Mouse (Mus musculus): ENCODE results near the gene B4gat1.

The B4gat1 gene

DNA sequence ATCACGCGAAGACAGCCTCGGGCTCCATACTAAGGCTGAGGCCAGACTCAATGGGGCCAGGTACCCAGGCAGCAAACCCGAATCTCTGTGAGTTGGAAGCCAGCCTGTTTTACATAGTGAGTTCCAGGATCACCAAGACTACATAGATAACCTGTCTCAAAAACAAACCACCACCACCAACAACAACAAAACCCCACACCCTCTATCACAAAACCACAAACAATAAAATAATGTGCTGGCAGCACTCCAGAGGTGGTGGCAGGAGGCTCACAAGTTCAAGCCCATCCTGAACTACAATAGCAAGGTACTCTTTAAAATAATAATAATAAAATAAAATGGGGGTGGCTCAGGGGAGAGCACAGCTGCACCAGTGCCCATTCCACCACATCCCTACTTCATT is 2.0 kb upstream of the B4gat1 start:
- no peak for DNase-seq

GRCm38 (mm10) chr19:5037678-5038571 is 701 bp upstream of the B4gat1 start:
- DNase-seq, result peak; percentile 81

DNA sequence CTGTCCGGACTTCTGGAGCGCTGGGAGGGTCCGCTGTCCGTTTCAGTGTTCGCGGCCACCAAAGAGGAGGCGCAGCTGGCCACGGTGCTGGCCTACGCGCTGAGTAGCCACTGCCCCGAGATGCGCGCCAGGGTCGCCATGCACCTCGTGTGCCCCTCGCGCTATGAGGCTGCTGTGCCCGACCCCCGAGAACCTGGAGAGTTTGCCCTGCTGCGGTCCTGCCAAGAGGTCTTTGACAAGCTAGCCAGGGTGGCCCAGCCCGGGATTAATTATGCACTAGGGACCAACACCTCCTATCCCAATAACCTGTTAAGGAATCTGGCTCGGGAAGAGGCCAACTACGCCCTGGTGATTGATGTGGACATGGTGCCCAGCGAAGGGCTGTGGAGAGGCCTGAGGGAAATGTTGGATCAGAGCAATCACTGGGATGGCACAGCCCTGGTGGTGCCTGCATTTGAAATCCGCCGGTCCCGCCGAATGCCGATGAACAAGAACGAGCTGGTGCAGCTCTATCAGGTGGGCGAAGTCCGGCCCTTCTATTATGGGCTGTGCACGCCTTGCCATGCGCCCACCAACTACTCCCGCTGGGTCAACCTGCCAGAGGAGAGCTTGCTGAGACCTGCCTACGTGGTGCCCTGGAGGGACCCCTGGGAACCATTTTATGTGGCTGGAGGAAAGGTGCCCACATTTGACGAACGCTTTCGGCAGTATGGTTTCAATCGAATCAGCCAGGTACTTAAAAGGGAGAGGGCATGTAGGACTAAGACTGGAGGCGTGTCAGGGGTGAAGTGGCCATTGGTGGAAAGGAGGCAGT is 882 bp downstream of the B4gat1 start:
- no peak for DNase-seq

DNA sequence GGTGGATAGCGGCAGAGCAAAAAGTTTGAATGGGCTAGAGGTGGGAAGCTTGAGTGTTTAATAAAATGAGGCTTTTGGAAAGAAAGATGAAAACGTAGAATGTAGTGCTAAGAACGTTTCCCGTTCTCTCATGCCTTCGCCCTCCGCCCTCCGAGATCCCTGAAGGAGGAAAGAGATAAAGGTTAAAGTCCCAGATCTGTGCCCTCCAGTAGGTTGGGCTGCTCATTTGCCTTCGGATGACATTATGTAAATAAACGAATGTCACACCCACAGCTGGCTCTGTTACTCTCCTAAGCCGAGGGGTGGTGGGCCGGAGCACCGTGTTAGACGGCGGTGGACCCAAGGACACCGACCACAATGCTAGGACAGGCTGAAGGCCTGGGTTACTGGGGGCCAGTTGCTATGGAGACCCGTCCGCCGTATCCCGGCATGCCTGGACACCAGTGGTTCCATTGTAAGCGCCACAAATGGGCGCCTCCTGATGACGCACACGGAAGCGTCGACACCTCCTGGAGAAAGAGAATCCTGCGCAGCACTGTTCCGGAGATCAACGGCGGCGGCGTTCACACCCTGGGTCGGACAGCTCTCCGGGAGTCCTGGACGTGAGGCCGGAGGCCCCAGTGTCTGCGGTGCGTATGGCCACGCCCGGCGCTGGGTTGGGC is 2.4 kb downstream of the B4gat1 start, which contains the start of gene Brms1:
Gene Brms1 (plus strand): TSS at position 493 of the 662 bp plus-strand sequence.
- peak; percentile 93 for DNase-seq

DNA sequence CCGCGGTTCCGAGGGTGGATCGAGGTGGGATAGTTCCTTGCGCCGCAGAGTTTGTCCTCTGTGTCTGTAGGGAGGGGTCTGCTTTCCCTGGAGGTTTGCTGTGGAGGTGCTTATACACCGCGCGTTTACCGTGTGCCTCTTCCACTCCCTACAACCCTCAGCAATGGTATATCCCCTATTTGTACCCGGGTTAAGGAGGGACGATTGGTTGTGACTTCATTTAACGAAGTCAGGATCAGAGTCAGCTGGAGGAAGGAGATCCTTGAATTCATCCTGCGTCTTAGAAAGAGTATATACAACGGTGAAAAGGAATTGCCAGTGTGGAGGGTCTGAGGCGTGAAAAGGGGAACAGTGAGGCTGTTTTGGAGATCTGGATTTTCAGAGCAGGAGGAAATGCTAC is 3.0 kb downstream of the B4gat1 start:
- DNase-seq, result no peak

DNA sequence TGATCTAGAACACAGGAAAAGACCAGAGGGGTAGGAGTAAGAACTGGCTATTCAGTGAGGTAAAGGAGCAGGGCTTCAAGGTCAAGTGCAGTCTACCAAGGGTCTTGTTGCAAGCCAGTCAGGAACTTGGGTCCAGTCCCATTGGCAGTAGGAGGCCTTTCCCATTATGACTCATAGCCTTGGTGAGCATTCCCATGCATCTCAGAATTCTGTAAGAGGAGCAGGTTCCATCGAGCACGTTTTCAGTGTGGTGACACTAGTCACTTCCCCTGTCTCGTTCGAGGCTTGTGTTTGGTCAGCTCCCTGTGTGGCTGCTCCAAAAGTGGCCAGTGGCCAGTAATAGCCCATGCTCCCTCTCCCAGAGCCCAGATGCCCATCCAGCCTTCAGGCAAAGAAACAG is 6.9 kb downstream of the B4gat1 start:
- no peak for DNase-seq

DNA sequence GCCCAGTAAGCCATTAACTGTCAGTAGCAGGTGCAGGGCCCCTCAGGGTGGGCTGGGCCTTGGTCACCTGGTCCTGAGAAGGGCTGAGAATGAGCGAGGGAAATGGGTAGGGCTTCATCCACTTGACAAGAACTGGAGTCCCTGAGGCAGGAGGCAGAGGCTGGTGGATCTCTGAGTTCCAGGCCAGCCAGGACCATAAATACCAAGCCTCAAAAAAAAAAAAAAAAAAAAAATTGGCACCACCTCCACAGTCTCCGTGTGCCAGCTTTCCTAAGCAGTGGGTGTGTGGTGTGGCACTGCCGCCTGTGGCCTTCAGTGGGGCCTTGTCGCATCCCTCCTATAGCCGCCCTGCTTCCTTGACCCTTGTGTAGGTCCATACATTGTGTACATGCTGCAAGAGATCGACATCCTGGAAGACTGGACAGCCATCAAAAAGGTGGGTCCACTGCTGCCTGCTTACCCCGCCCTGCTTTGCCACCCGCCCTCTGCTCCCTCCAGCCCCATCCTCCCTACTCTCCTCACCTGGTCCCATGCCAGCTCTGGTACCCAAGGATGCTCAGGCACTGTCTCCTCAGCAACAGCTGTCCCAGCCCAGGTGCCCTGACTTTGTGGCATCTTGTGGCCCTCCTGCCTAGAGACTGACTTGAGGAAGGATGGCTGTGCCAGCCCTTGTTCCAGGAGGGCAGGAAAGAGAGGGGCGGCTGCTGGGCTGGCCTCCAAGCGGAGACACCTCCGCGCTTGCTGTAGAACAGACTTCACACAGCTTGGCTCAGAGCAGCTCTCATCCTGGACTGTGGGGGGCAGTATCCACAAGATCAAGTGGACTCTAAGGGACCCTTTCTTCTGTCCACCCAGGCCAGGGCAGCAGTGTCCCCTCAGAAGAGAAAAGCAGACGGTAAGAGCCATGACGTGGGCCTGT is 9.8 kb downstream of the B4gat1 start:
- no peak for DNase-seq

DNA sequence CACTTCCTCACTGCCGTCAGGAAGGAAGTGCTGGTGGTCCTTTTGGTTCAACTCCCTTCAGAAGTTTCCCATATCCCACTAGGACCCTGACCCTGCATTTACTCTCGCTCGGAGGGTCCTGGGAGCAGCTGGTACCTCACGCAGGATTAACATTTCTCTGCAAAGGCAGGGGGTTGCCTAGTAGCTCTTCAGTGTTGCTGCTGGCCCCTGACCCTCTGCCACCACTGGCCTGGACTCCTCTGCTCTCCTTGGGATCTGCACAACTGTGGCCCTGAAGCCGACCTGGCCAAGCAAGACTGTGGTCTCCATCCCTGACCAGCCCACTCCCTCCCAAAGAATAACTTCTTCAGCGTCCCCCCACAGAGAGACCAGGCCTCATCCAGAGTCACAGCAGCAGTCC is 10.7 kb downstream of the B4gat1 start:
- no peak for DNase-seq

DNA sequence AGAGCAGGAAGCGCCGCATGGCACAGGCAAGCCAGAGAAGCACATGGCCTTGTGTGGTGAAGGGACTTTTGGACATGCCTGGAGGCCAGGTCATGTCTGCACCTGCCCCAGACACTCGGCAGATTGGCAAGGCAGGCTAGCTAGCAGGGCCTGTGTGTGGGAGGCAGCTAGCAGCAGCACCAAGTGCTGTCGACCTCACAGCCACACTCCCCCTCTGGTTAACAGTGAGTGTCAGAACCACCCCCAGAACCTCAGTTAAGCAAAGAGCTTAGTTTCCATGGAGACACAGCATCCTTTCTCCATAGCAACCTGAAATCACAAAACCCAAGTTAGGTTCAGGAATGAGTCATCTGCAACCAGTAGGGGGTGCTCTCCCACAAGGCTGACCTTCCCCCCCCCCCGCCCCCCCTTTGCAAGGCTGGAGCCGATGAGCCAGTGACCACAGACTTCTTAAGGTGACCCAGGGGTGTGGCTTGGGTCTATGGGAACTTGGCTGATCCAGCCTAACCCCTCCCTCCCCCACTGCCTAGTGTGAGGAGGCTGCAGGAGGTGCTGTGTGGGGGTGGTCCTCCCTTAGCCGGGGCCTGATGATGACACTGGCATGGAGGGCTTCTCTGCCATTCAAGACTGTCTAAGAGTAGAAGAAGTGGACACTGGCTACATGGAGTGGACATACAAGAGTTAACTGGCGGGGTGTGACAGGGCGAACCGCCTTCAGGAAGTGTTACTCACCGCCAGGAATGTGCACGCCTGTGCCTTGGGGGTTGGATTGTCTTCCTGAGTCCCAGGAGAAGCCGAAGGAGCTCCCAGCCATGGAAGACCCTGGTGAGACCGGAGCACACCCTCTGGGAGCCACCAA is 11.7 kb downstream of the B4gat1 start, which contains the start of gene Rin1:
Gene Rin1 (plus strand): TSS at position 435 of the 859 bp plus-strand sequence.
- no peak for DNase-seq

DNA sequence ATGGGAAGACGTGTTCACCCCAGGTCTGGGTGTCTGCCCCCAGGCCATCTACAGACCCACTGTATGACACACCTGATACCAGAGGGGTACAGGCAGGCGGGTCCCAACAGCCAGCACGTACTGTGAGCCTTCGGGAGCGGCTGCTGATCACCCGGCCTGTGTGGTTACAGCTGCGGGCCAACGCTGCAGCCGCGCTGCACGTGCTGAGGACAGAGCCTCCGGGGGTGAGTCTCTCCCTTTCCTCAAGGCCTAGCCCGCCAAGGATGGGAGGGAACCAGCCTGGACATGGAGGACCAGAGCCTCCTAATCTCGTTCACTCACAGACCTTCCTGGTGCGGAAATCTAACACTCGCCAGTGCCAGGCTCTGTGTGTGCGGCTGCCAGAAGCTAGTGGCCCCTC is 12.4 kb downstream of the B4gat1 start:
- DNase-seq, result no peak

- no peak for DNase-seq
Measured at GRCm38 (mm10) chr19:5051515-5051914, 12.9 kb downstream of the B4gat1 start.

DNA sequence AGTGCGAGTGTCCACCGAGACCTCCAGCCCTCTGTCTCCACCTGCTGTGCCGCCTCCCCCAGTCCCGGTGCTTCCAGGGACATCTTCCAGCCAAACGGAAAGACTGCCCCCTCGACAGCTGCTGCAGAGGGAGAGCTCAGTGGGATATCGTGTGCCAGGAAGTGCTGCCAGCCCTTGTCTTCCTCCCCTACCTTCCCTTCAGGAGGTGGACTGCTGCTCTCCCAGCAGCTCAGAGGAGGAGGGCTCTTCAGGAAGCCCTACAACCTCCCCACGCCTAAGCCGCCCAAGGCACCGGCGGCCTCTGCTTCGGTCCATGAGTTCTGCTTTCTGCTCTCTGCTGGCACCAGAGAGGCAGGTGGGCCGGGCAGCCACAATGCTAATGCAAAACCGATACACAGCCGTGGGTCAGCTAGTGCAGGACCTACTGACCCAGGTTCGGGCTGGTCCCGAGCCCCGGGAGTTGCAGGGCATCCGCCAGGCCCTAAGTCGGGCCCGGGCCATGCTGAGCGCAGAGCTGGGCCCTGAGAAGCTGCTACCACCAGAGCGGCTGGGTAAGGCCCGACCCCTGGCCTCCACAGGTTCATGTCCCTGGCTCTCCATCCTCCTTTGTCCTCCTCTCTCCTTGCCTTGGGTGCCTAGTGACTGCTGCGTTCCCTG is 13.7 kb downstream of the B4gat1 start:
- no peak for DNase-seq

DNA sequence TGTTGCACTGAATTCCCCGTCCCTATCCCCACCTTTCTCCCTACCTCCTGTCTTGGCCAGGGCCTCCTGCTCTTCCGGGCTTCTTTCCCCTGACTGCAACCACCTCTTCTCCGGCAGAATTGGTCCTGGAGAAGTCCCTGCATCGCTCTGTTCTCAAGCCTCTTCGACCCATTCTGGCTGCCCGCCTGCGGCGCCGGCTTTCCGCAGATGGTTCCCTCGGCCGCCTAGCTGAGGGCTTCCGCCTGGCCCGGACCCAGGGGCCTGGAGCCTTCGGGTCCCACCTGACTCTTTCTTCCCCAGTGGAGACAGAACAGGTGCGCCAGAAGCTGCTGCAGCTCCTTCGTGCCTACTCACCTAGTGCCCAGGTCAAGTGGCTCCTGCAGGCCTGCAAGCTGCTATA is 14.2 kb downstream of the B4gat1 start:
- no peak for DNase-seq

DNA sequence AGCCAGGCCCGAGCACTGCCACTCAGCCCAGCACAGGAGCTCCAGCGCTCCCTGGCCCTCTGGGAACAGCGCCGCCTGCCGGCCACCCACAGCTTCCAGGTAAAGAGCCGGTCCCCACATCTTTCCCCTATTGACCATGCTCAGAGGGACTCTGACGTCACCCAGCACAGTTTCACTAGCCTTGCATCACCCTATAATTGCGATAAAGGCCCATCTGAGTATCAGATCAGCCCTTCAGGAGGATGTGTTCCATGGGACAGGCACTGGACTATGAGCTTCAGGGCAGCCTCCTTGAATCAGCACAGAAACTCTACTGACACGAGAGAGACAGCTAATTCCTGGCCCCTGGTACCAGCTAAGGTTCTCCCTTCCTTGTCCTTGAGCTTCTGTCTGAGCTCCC is 15.3 kb downstream of the B4gat1 start:
- no peak for DNase-seq

GRCm38 (mm10) chr19:5056251-5056650 is 17.6 kb downstream of the B4gat1 start:
- DNase-seq, result no peak

DNA sequence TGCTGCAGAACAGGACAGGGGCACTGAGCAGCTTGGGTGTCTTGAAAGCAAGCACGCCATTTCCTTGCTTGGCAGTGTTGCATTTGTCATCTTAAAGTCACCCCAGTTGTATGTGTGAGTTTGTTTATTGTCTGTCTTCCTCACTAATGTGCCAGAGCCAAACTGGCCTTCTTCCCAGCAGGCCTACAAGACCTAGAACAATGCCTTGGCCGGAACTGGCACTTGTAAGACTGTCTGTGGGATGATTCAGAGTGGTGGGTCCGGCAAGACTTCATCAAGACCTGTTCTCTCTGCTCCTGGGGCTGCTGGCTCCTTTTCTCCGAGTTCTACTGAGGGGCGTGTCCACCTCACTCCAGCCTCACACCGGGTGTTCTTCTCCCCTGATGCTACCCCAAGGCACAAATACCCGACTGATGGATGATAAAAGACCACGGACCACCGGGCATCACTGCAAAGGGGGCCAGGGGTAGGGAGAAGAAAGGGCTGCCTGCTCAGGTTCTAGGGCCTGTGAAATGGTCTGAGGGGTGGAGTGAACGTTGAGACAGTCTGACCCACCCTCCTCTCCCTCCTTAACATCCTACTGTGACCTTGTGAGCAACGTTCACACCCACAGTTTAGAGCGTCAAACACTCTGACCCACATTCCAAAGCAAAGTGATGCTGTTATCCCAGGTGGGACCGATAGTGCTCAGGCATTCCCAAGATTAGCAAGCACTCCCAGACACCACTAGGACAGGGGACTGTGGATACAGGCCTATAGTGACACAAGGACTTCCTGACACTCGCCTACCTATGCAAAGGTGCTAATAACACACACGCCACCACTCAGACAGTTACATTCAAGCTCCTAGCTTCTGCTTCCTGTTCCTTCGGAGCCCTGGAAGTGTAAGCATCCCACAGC is 19.5 kb downstream of the B4gat1 start:
- no peak for DNase-seq

GRCm38 (mm10) chr19:5058801-5059771 is 20.5 kb downstream of the B4gat1 start:
- no peak for DNase-seq

All from right cerebral cortex, postnatal 25 days (tissue).